Mouse (Mus musculus): ENCODE results near the gene Hmgcl. TPM values are rescaled to one million over a fixed set of nuclear protein-coding genes. Genes with fewer than 3 reads are reported as not detected.

Hmgcl gene
- polyA plus RNA-seq, 1 experiment from 2014 or later, result 57.6 TPM

GRCm38 (mm10) chr4:135993941-135994340 lies 47.7 kb downstream of the Hmgcl start:
- Histone ChIP-seq H3K36me3 (ENCODE audit: control insufficient read depth, insufficient read depth, low read length) (no peaks in the 10 kb centered on the region), H3K4me3 (replicated peaks; ENCODE audit: low read depth, low read length) (no peak overlapping the region), H3K4me1 (ENCODE audit: control insufficient read depth, insufficient read depth, low read length) (no peaks in the 10 kb centered on the region), H3K27ac (replicated peaks; ENCODE audit: low read depth, low read length) (no peak overlapping the region), H3K9me3 (ENCODE audit: control insufficient read depth, low read length) (0 out of 2 replicates have a peak, but pooled peaks cover 5% of the 10 kb centered on the region), H3K4me2 (ENCODE audit: low read length) (no peak overlapping the region), H3K9ac (replicated peaks; ENCODE audit: low read length) (no peak overlapping the region), H3K27me3 (ENCODE audit: control insufficient read depth, insufficient read depth, low read length) (no peaks in the 10 kb centered on the region)
- DNase-seq (no peak), ATAC-seq (ENCODE audit: low FRiP score, low TSS enrichment) (no peak)
- 98% methylated on average over 6 of the region's 6 CpGs for WGBS

DNA sequence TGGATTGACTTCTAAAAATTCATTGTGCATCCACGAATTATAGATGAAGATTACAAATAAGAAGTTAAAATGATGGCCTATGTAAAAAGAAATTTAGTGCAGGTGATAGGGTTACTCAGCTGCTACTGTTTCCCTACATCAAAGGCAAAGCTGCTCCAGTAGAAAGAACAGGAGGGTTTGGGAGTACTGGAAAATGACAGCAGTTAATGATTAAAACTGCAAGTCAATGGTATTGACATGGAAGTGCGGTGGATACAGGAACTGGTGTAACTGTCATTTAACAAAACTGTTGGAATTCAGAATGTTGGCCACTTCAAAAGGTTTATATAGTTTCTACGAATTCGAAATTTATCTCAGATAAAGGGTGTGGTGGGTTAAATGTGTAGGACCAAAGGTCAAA lies 48.9 kb downstream of the Hmgcl start:
- no peak overlapping the region for H3K4me2 ChIP-seq (ENCODE audit: low read length)
- no peak overlapping the region for H3K27ac ChIP-seq (replicated peaks; ENCODE audit: low read depth, low read length)
- H3K36me3 ChIP-seq (ENCODE audit: control insufficient read depth, insufficient read depth, low read length), result no peaks in the 10 kb centered on the region
- WGBS, result 88% methylated on average over 4 of the region's 4 CpGs
- ATAC-seq (ENCODE audit: low FRiP score, low TSS enrichment), result no peak
- H3K4me3 ChIP-seq (replicated peaks; ENCODE audit: low read depth, low read length), result no peak overlapping the region
- H3K9ac ChIP-seq (replicated peaks; ENCODE audit: low read length), result no peak overlapping the region
- no peak for DNase-seq
- H3K9me3 ChIP-seq (ENCODE audit: control insufficient read depth, low read length), result 0 out of 2 replicates have a peak, but pooled peaks cover 5% of the 10 kb centered on the region
- no peaks in the 10 kb centered on the region for H3K4me1 ChIP-seq (ENCODE audit: control insufficient read depth, insufficient read depth, low read length)
- no peaks in the 10 kb centered on the region for H3K27me3 ChIP-seq (ENCODE audit: control insufficient read depth, insufficient read depth, low read length)

GRCm38 (mm10) chr4:136004107-136004675 lies 57.9 kb downstream of the Hmgcl start:
- DNase-seq, result no peak
- ATAC-seq (ENCODE audit: low FRiP score, low TSS enrichment), result no peak
- 97% methylated on average over 5 of the region's 5 CpGs for WGBS
- Histone ChIP-seq H3K36me3 (ENCODE audit: control insufficient read depth, insufficient read depth, low read length) (peaks cover 71% of the 10 kb centered on the region), H3K9me3 (ENCODE audit: control insufficient read depth, low read length) (no peaks in the 10 kb centered on the region), H3K4me3 (replicated peaks; ENCODE audit: low read depth, low read length) (no peak overlapping the region), H3K9ac (replicated peaks; ENCODE audit: low read length) (no peak overlapping the region), H3K4me1 (ENCODE audit: control insufficient read depth, insufficient read depth, low read length) (no peaks in the 10 kb centered on the region), H3K27ac (replicated peaks; ENCODE audit: low read depth, low read length) (no peak overlapping the region), H3K27me3 (ENCODE audit: control insufficient read depth, insufficient read depth, low read length) (no peaks in the 10 kb centered on the region), H3K4me2 (ENCODE audit: low read length) (no peak overlapping the region)

GRCm38 (mm10) chr4:136004921-136005320 lies 58.7 kb downstream of the Hmgcl start:
- no peak overlapping the region for H3K4me2 ChIP-seq (ENCODE audit: low read length)
- no peaks in the 10 kb centered on the region for H3K9me3 ChIP-seq (ENCODE audit: control insufficient read depth, low read length)
- 91% methylated on average over 2 of the region's 2 CpGs for whole genome bisulfite sequencing
- no peaks in the 10 kb centered on the region for H3K27me3 ChIP-seq (ENCODE audit: control insufficient read depth, insufficient read depth, low read length)
- peaks cover 78% of the 10 kb centered on the region for H3K36me3 ChIP-seq (ENCODE audit: control insufficient read depth, insufficient read depth, low read length)
- no peak overlapping the region for H3K9ac ChIP-seq (replicated peaks; ENCODE audit: low read length)
- H3K4me3 ChIP-seq (replicated peaks; ENCODE audit: low read depth, low read length), result no peak overlapping the region
- H3K27ac ChIP-seq (replicated peaks; ENCODE audit: low read depth, low read length), result no peak overlapping the region
- no peaks in the 10 kb centered on the region for H3K4me1 ChIP-seq (ENCODE audit: control insufficient read depth, insufficient read depth, low read length)
- ATAC-seq (ENCODE audit: low FRiP score, low TSS enrichment) (no peak), DNase-seq (no peak)

DNA sequence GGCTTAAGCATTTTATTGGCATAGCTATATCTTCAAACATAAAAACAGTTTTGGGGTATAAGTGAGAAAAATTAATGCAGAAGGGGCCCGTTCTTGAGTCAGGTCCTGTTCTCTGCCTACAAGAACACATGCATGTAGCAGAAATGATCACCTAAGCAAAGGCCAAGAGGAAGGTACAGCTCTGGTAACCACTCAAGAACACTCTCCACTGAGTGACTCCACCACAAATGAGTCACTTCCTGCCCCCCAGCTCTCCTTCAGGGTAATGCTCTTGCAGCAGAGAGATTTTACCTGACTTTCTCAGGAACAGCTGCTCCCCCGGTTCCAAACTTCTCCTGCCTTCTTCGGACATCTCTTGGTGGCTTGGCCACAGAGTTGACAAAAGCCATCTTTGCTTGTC lies 60.6 kb downstream of the Hmgcl start:
- DNase-seq (no peak), ATAC-seq (ENCODE audit: low FRiP score, low TSS enrichment) (no peak)
- Histone ChIP-seq H3K9me3 (ENCODE audit: control insufficient read depth, low read length) (no peaks in the 10 kb centered on the region), H3K36me3 (ENCODE audit: control insufficient read depth, insufficient read depth, low read length) (peaks cover 91% of the 10 kb centered on the region), H3K27me3 (ENCODE audit: control insufficient read depth, insufficient read depth, low read length) (no peaks in the 10 kb centered on the region), H3K4me1 (ENCODE audit: control insufficient read depth, insufficient read depth, low read length) (no peaks in the 10 kb centered on the region), H3K4me3 (replicated peaks; ENCODE audit: low read depth, low read length) (no peak overlapping the region), H3K9ac (replicated peaks; ENCODE audit: low read length) (no peak overlapping the region), H3K4me2 (ENCODE audit: low read length) (no peak overlapping the region), H3K27ac (replicated peaks; ENCODE audit: low read depth, low read length) (no peak overlapping the region)
- WGBS, result 94% methylated on average over 3 of the region's 3 CpGs

DNA sequence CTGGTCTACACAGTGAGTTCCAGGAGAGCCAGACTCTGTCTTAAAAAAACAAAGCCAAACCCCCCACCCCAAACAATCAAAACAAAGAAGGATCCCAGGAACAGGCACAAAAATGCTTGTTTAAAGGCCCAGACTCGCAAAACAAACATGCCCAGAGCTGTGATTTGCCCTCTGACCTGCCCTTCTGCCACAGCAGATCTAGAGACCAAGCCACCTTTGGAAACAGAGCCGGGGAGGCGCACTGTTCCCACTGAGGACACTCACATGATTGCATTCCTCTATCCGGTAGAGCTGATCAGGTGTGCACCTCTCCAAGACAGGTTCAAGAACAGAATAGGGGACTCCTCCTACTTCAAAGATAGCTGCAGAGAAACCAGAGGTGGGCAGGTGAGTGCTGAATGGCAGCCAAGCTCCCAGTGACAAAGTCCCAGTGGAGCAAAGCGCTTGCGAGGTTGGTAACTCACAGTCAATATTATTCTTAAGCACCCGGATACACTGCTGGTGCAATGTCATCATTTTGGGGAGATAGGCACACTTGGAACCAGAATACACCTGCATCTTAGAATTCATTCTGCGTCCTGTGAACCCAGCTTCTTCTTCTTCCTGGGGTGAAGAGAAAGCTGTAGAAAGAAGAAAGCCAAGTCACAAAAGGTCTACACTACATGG lies 62.7 kb downstream of the Hmgcl start:
- DNase-seq, result no peak
- no peak overlapping the region for H3K4me3 ChIP-seq (replicated peaks; ENCODE audit: low read depth, low read length)
- 96% methylated on average over 8 of the region's 8 CpGs for WGBS
- H3K27me3 ChIP-seq (ENCODE audit: control insufficient read depth, insufficient read depth, low read length), result no peaks in the 10 kb centered on the region
- H3K9ac ChIP-seq (replicated peaks; ENCODE audit: low read length), result no peak overlapping the region
- ATAC-seq (ENCODE audit: low FRiP score, low TSS enrichment), result no peak
- no peaks in the 10 kb centered on the region for H3K4me1 ChIP-seq (ENCODE audit: control insufficient read depth, insufficient read depth, low read length)
- no peak overlapping the region for H3K27ac ChIP-seq (replicated peaks; ENCODE audit: low read depth, low read length)
- no peak overlapping the region for H3K4me2 ChIP-seq (ENCODE audit: low read length)
- H3K36me3 ChIP-seq (ENCODE audit: control insufficient read depth, insufficient read depth, low read length), result peaks cover 90% of the 10 kb centered on the region
- no peaks in the 10 kb centered on the region for H3K9me3 ChIP-seq (ENCODE audit: control insufficient read depth, low read length)

GRCm38 (mm10) chr4:136010586-136010985 lies 64.3 kb downstream of the Hmgcl start:
- no peaks in the 10 kb centered on the region for H3K27me3 ChIP-seq (ENCODE audit: control insufficient read depth, insufficient read depth, low read length)
- H3K9me3 ChIP-seq (ENCODE audit: control insufficient read depth, low read length), result no peaks in the 10 kb centered on the region
- H3K9ac ChIP-seq (replicated peaks; ENCODE audit: low read length), result no peak overlapping the region
- no peak overlapping the region for H3K27ac ChIP-seq (replicated peaks; ENCODE audit: low read depth, low read length)
- H3K4me1 ChIP-seq (ENCODE audit: control insufficient read depth, insufficient read depth, low read length), result no peaks in the 10 kb centered on the region
- ATAC-seq (ENCODE audit: low FRiP score, low TSS enrichment) (no peak), DNase-seq (no peak)
- H3K4me2 ChIP-seq (ENCODE audit: low read length), result no peak overlapping the region
- H3K36me3 ChIP-seq (ENCODE audit: control insufficient read depth, insufficient read depth, low read length), result peaks cover 77% of the 10 kb centered on the region
- no peak overlapping the region for H3K4me3 ChIP-seq (replicated peaks; ENCODE audit: low read depth, low read length)
- 89% methylated on average over 4 of the region's 4 CpGs for WGBS
